In genomic region chr1:194361316-194361715, GRCm38 (mm10) we compare ENCODE assay signal across 21 mouse cellular contexts.
DNase-seq lines count a peak whose midpoint lies in the region; TF ChIP-seq lines count a peak whose summit lies in the region.
"Had no signal": no experiment of that assay in that cellular context is flagged by ENCODE, and none has a peak within 500 bp of the region (broad histone marks: within the 10 kb centered on the region; RNA-seq: fewer than 3 reads in every experiment).

No protein-coding gene starts in this region.

- peak overlapping the region; percentile 85 for H3K27ac ChIP-seq in liver, adult 2 months (replicated peaks; ENCODE audit: insufficient read depth, low read depth, low read length)
- H3K27ac ChIP-seq: embryonic facial prominence, embryonic 10.5 days; forebrain, embryonic 13.5 days; heart, adult 2 months; hindbrain, embryonic 14.5 days; liver, embryonic 14.5 days; macrophage; neural tube, embryonic 13.5 days had no signal

- TF ChIP-seq POLR2A in liver, adult 2 months (IDR thresholded peaks at IDR 0.05; ENCODE audit: extremely low read depth, insufficient read depth, low read length), result no peak
- TF ChIP-seq POLR2A in brain, embryonic 14.5 days (IDR thresholded peaks at IDR 0.05; ENCODE audit: borderline replicate concordance, extremely low read depth, insufficient read depth, insufficient read length, poor library complexity, severe bottlenecking), result no peak

- peak; percentile 10 for DNase-seq in kidney, adult 18-20 months
- no peak for DNase-seq in kidney, postnatal 10 days
- peak; percentile 100 for DNase-seq in liver, adult 2 months (ENCODE audit: extremely low read depth, low read depth, low spot score)
- no peak for DNase-seq in liver
- peak; percentile 33 for DNase-seq in brain, embryonic 14.5 days (ENCODE audit: low read depth)
- peak; percentile 8 for DNase-seq in kidney, postnatal 14 days
- DNase-seq in urinary bladder, postnatal 10 days (ENCODE audit: low spot score), result no peak
- DNase-seq: adrenal gland, postnatal 10 days; cerebellum, adult 11-12 months; gastrocnemius, postnatal 14 days; heart, adult 2 months; heart, postnatal 36 days; midbrain, embryonic 14.5 days; right cerebral cortex, postnatal 14 days; thymus, postnatal 4 days had no signal

- no peaks in the 10 kb centered on the region for H3K79me2 ChIP-seq in liver, adult 2 months (ENCODE audit: control insufficient read depth, insufficient read depth, low read length)

- peaks cover 15% of the 10 kb centered on the region for H3K4me1 ChIP-seq in liver, adult 2 months (ENCODE audit: control insufficient read depth, insufficient read depth, low read length)

- H3K27me3 ChIP-seq in liver, adult 2 months (ENCODE audit: control insufficient read depth, insufficient read depth, low read length), result no peaks in the 10 kb centered on the region
- H3K27me3 ChIP-seq: forebrain, embryonic 13.5 days; neural tube, embryonic 13.5 days had no signal

- no peak for TF ChIP-seq CTCF in liver, adult 2 months (IDR thresholded peaks at IDR 0.05; ENCODE audit: low read depth, low read length)
- no peak for TF ChIP-seq CTCF in brain, embryonic 14.5 days (IDR thresholded peaks at IDR 0.05; ENCODE audit: borderline replicate concordance, extremely low read depth, insufficient read depth, insufficient read length)

- WGBS in liver, adult 2 months, result 8% methylated on average over 1 of the region's 1 CpGs

- H3K9ac ChIP-seq in liver, adult 2 months (ENCODE audit: low read depth, low read length), result no peak overlapping the region
- H3K9ac ChIP-seq: forebrain, embryonic 13.5 days; hindbrain, embryonic 14.5 days; liver, embryonic 14.5 days; neural tube, embryonic 13.5 days had no signal

- H3K36me3 ChIP-seq in liver, adult 2 months (ENCODE audit: control insufficient read depth, insufficient read depth, low read length), result no peaks in the 10 kb centered on the region
- H3K36me3 ChIP-seq: embryonic facial prominence, embryonic 10.5 days; neural tube, embryonic 13.5 days had no signal

- no peak overlapping the region for H3K4me3 ChIP-seq in liver, adult 2 months (ENCODE audit: insufficient read depth, low read depth, low read length)
- H3K4me3 ChIP-seq: embryonic facial prominence, embryonic 10.5 days; forebrain, embryonic 13.5 days; heart, adult 2 months; neural tube, embryonic 13.5 days had no signal

Comparison
In these comparisons a context has a peak if more than half of its experiments do, and no peak if none do; other contexts are left out.
1. DNase-seq: peak in kidney, adult 18-20 months (single experiment), liver, adult 2 months (single experiment), brain, embryonic 14.5 days (single experiment) and kidney, postnatal 14 days (single experiment); none in kidney, postnatal 10 days (single experiment), liver (single experiment) and urinary bladder, postnatal 10 days (single experiment).